Mouse (Mus musculus): ENCODE measurements around the gene Rusc2.

DNA sequence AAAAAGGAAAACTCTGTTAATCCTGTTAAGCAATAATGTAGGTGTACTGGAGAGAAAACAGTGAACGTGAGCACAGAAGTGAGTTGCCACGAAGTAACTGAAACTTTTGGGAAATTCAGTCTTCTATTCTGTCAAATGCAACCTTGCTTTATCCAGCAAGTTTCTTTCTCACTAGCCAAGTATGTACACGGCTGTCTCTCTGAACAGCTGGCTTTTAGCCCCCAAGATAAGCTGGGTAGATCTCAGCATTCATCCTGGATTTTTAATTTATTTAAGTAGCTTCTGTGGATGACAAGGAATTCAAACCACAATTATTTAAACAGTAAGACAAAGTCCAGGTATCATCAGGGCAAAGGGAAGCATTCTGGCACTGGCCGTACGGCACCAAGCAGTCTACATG lies 14.5 kb upstream of the Rusc2 start:
- no peak for TF ChIP-seq CTCF (IDR thresholded peaks at IDR 0.05; ENCODE audit: borderline replicate concordance, extremely low read depth, insufficient read depth, insufficient read length)
- TF ChIP-seq POLR2A (IDR thresholded peaks at IDR 0.05; ENCODE audit: borderline replicate concordance, extremely low read depth, insufficient read depth, insufficient read length, poor library complexity, severe bottlenecking): no peak

Data from brain, embryonic 14.5 days (tissue).